Mouse (Mus musculus): ENCODE results near the gene Zfp617. TPM values are rescaled to one million over a fixed set of nuclear protein-coding genes. Genes with fewer than 3 reads are reported as not detected.

The Zfp617 gene
- polyA plus RNA-seq, 1 experiment = not detected

- Histone ChIP-seq H3K4me1 (ENCODE audit: control insufficient read depth, insufficient read depth, low read length) (no peaks in the 10 kb centered on the region), H3K27ac (ENCODE audit: insufficient read depth, low read depth, low read length) (no peak overlapping the region), H3K4me3 (ENCODE audit: insufficient read depth, low read depth, low read length) (no peak overlapping the region)
- TF ChIP-seq POLR2A (IDR thresholded peaks at IDR 0.05; ENCODE audit: insufficient read depth, low read depth, low read length) (no peak), CTCF (IDR thresholded peaks at IDR 0.05; ENCODE audit: insufficient read depth, low read depth, low read length) (no peak)
- WGBS = 96% methylated on average over 5 of the region's 5 CpGs
These were observed 58.8 kb downstream of the Zfp617 start for GRCm38 (mm10) chr8:71967261-71967660.

DNA sequence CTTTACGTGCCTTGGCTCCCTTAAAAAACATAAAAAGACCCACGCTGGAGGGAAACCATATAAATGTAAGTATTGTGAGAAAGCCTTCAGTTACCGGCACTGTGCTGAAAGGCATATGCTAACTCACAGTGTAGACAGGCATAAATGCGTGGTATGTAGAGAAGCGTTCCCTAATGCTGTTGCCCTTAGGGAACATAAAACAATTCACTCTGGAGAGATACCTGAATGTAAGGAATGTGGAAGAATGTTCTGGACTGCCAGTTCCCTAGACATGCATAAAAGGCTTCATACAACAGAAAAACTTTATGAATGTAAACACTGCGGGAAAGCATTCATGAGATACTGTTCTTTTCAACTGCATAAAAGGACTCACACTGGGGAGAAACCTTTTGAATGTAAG, 59.7 kb downstream of the Zfp617 start:
- H3K4me1 ChIP-seq (ENCODE audit: control insufficient read depth, insufficient read depth, low read length) = no peaks in the 10 kb centered on the region
- H3K27ac ChIP-seq (ENCODE audit: insufficient read depth, low read depth, low read length) = no peak overlapping the region
- H3K4me3 ChIP-seq (ENCODE audit: insufficient read depth, low read depth, low read length) = no peak overlapping the region
- TF ChIP-seq CTCF (IDR thresholded peaks at IDR 0.05; ENCODE audit: insufficient read depth, low read depth, low read length) (no peak), POLR2A (IDR thresholded peaks at IDR 0.05; ENCODE audit: insufficient read depth, low read depth, low read length) (no peak)
- WGBS = 70% methylated on average over 6 of the region's 6 CpGs

DNA sequence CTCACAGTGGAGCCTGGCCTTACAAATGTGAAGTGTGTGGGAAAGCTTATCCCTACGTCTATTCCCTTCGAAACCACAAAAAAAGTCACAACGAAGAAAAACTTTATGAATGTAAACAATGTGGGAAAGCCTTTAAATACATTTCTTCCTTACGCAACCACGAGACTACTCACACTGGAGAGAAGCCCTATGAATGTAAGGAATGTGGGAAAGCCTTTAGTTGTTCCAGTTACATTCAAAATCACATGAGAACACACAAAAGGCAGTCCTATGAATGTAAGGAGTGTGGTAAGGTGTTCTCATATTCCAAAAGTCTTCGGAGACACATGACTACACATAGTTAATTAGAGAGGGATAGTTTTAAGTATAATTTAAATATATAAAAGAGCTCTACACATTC, 60.2 kb downstream of the Zfp617 start:
- Histone ChIP-seq H3K4me1 (ENCODE audit: control insufficient read depth, insufficient read depth, low read length) (no peaks in the 10 kb centered on the region), H3K27ac (ENCODE audit: insufficient read depth, low read depth, low read length) (no peak overlapping the region), H3K4me3 (ENCODE audit: insufficient read depth, low read depth, low read length) (no peak overlapping the region)
- WGBS = 64% methylated on average over 6 of the region's 6 CpGs
- no peak for TF ChIP-seq CTCF (IDR thresholded peaks at IDR 0.05; ENCODE audit: insufficient read depth, low read depth, low read length)
- TF ChIP-seq POLR2A (IDR thresholded peaks at IDR 0.05; ENCODE audit: insufficient read depth, low read depth, low read length) = no peak

- no peaks in the 10 kb centered on the region for H3K4me1 ChIP-seq (ENCODE audit: control insufficient read depth, insufficient read depth, low read length)
- 82% methylated on average over 1 of the region's 1 CpGs for WGBS
- no peak overlapping the region for H3K4me3 ChIP-seq (ENCODE audit: insufficient read depth, low read depth, low read length)
- H3K27ac ChIP-seq (ENCODE audit: insufficient read depth, low read depth, low read length) = no peak overlapping the region
- TF ChIP-seq POLR2A (IDR thresholded peaks at IDR 0.05; ENCODE audit: insufficient read depth, low read depth, low read length) (no peak), CTCF (IDR thresholded peaks at IDR 0.05; ENCODE audit: insufficient read depth, low read depth, low read length) (no peak)
These were observed 63.5 kb downstream of the Zfp617 start for GRCm38 (mm10) chr8:71971945-71972344.

- TF ChIP-seq POLR2A (IDR thresholded peaks at IDR 0.05; ENCODE audit: insufficient read depth, low read depth, low read length) (no peak), CTCF (IDR thresholded peaks at IDR 0.05; ENCODE audit: insufficient read depth, low read depth, low read length) (no peak)
- H3K27ac ChIP-seq (ENCODE audit: insufficient read depth, low read depth, low read length) = no peak overlapping the region
- no peak overlapping the region for H3K4me3 ChIP-seq (ENCODE audit: insufficient read depth, low read depth, low read length)
- 63% methylated on average over 3 of the region's 3 CpGs for WGBS
- H3K4me1 ChIP-seq (ENCODE audit: control insufficient read depth, insufficient read depth, low read length) = no peaks in the 10 kb centered on the region
These were observed 65.8 kb downstream of the Zfp617 start for GRCm38 (mm10) chr8:71974211-71974610.

DNA sequence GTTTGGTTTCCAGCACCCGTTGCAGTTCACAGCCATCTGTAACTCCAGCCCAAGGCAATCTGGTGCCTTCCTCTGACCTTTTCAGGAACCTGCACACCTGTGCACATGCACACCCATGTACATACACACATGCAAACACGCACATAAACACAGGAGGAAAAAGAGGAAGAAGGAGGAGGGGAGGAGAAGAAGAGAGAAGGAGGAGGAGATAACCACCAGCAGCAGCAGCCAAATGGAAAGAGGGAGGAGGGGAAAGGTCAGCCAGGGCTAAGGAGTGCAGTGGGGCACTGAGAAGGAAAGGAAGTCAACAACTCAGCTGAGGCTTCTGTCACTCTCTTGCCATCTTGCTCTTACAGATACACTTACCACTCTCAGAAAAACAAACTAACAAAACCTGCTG, 72.6 kb downstream of the Zfp617 start:
- WGBS = 70% methylated on average over 2 of the region's 2 CpGs
- no peaks in the 10 kb centered on the region for H3K4me1 ChIP-seq (ENCODE audit: control insufficient read depth, insufficient read depth, low read length)

GRCm38 (mm10) chr8:71981456-71981855, 73.0 kb downstream of the Zfp617 start:
- no peak for TF ChIP-seq CTCF (IDR thresholded peaks at IDR 0.05; ENCODE audit: insufficient read depth, low read depth, low read length)
- Histone ChIP-seq H3K4me1 (ENCODE audit: control insufficient read depth, insufficient read depth, low read length) (no peaks in the 10 kb centered on the region), H3K4me3 (ENCODE audit: insufficient read depth, low read depth, low read length) (no peak overlapping the region), H3K27ac (ENCODE audit: insufficient read depth, low read depth, low read length) (no peak overlapping the region)
- 64% methylated on average over 4 of the region's 4 CpGs for WGBS

More for the DNA sequence above, 72.6 kb downstream of the Zfp617 start:
- TF ChIP-seq CTCF (IDR thresholded peaks at IDR 0.05; ENCODE audit: insufficient read depth, low read depth, low read length) (no peak), POLR2A (IDR thresholded peaks at IDR 0.05; ENCODE audit: insufficient read depth, low read depth, low read length) (no peak)
- no peak overlapping the region for H3K4me3 ChIP-seq (ENCODE audit: insufficient read depth, low read depth, low read length)
- H3K27ac ChIP-seq (ENCODE audit: insufficient read depth, low read depth, low read length) = no peak overlapping the region

Other genes starting within 250 kb of the Zfp617 start
- not detected in 2 replicates for gene Unc13a, start 236.9 kb upstream of the Zfp617 start, polyA plus RNA-seq (2012; ENCODE audit: insufficient read depth, insufficient read length, low replicate concordance, missing spikeins)
- not detected in 2 replicates for gene Jak3, start 232.3 kb upstream of the Zfp617 start, polyA plus RNA-seq (2012; ENCODE audit: insufficient read depth, insufficient read length, low replicate concordance, missing spikeins)
- gene Insl3, start 219.4 kb upstream of the Zfp617 start, polyA plus RNA-seq (2012; ENCODE audit: insufficient read depth, insufficient read length, low replicate concordance, missing spikeins) = not detected in 2 replicates
- not detected in 2 replicates for gene B3gnt3, start 206.8 kb upstream of the Zfp617 start, polyA plus RNA-seq (2012; ENCODE audit: insufficient read depth, insufficient read length, low replicate concordance, missing spikeins)
- 90.9 TPM in 1 of 2 replicates, not detected in the other for gene Fcho1, start 182.9 kb upstream of the Zfp617 start, polyA plus RNA-seq (2012; ENCODE audit: insufficient read depth, insufficient read length, low replicate concordance, missing spikeins)
- not detected in 2 replicates for gene Zfp709, start 26.6 kb upstream of the Zfp617 start, polyA plus RNA-seq (2012; ENCODE audit: insufficient read depth, insufficient read length, low replicate concordance, missing spikeins)
- not detected in 2 replicates for gene Zfp882, start within 50 bp of the Zfp617 start, polyA plus RNA-seq (2012; ENCODE audit: insufficient read depth, insufficient read length, low replicate concordance, missing spikeins)
- gene Zfp961, start 42.4 kb downstream of the Zfp617 start, polyA plus RNA-seq (2012; ENCODE audit: insufficient read depth, insufficient read length, low replicate concordance, missing spikeins) = not detected in 2 replicates
- not detected in 2 replicates for gene Cyp4f18, start 101.0 kb downstream of the Zfp617 start, polyA plus RNA-seq (2012; ENCODE audit: insufficient read depth, insufficient read length, low replicate concordance, missing spikeins)
- not detected in 2 replicates for gene Olfr372, start 132.6 kb downstream of the Zfp617 start, polyA plus RNA-seq (2012; ENCODE audit: insufficient read depth, insufficient read length, low replicate concordance, missing spikeins)
- gene Olfr373, start 174.5 kb downstream of the Zfp617 start, polyA plus RNA-seq (2012; ENCODE audit: insufficient read depth, insufficient read length, low replicate concordance, missing spikeins) = not detected in 2 replicates
- gene Olfr374, start 198.4 kb downstream of the Zfp617 start, polyA plus RNA-seq (2012; ENCODE audit: insufficient read depth, insufficient read length, low replicate concordance, missing spikeins) = not detected in 2 replicates
- gene Tpm4, start 226.3 kb downstream of the Zfp617 start, polyA plus RNA-seq (2012; ENCODE audit: insufficient read depth, insufficient read length, low replicate concordance, missing spikeins) = not detected in 2 replicates